Mouse (Mus musculus): ENCODE measurements at regions not wholly inside any gene's neighbourhood (a gene's known extent, or its start where the extent isn't known, plus 50 kb on each side); places are given as distances from the start of the nearest gene placed in this dataset.
"Not testable (repeated sequence)": the region's sequence is repeated elsewhere in the genome, so short reads cannot be mapped to it uniquely, and the experiment has no call there.

- DNase-seq (ENCODE audit: low read depth, low spot score), result no peak
These were observed 342.4 kb upstream of the Cdh4 start for GRCm38 (mm10) chr2:179099783-179100182.

GRCm38 (mm10) chr2:179103114-179103513, 339.1 kb upstream of the Cdh4 start:
- no peak for DNase-seq (ENCODE audit: low read depth, low spot score)

- DNase-seq (ENCODE audit: low read depth, low spot score), result no peak
These were observed 329.3 kb upstream of the Cdh4 start for GRCm38 (mm10) chr2:179112951-179113350.

DNA sequence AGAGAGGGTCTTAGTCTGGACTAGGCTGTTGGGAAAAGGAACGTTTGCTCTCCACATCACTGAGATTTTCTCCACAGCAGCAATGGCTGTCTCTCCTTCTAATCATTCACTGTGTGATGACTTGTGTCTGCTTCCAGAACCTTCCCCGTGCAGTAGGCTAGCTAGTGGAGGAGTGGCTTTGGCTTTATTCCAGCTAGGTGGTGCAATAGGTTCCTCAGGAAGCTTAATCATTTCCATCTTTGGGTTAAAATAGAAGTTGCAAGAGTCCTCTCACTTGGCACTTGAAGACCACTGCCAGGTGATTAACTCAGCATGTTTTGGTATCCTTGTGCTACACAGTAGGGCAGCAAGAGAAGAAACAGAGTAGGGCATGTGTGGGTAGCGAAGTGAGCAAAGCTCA, 314.2 kb upstream of the Cdh4 start:
- DNase-seq (ENCODE audit: low read depth, low spot score), result no peak

- DNase-seq (ENCODE audit: low read depth, low spot score), result no peak
These were observed 313.8 kb upstream of the Cdh4 start for GRCm38 (mm10) chr2:179128432-179128831.

DNA sequence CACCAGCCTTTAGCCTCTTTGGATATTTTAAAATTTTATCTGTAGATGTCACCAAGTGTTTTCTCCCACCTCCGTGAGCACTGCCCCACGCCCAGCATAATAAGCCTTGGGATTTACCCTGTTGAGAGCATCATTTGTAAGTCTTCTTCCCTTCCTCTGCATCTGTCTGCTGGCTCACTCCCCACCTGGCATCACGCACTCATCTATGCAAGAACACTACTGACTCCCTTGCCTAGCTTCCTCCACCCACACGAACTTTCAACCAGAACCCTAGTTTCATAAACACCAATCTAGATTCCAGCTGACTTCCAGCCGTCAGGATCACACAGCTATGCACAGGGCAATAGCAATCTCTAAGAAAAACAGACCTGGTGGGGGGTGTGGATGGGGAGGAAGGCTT, 311.2 kb upstream of the Cdh4 start:
- DNase-seq (ENCODE audit: low read depth, low spot score), result no peak

DNA sequence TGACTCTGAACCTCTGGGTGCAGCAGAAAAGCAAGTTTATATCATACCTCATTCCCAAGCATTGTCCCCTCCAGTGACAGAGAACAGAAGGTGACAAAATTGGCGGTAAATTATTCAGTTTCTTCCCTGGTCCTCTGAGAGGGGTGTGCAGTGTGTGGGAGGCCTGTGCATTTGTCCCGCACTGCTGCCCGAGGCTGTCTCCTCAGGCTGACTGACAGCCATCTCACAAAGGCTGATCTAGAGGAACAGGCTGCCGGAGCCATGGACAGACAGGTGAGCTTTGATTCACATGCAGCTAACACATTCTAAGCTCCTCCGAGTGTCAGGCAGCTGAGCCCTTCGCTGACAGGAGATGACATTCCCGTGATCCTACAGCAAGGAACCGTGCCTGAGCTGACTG, 299.9 kb upstream of the Cdh4 start:
- DNase-seq (ENCODE audit: low read depth, low spot score), result no peak

- no peak for DNase-seq (ENCODE audit: low read depth, low spot score)
These were observed 296.5 kb upstream of the Cdh4 start for GRCm38 (mm10) chr2:179145726-179146125.

DNA sequence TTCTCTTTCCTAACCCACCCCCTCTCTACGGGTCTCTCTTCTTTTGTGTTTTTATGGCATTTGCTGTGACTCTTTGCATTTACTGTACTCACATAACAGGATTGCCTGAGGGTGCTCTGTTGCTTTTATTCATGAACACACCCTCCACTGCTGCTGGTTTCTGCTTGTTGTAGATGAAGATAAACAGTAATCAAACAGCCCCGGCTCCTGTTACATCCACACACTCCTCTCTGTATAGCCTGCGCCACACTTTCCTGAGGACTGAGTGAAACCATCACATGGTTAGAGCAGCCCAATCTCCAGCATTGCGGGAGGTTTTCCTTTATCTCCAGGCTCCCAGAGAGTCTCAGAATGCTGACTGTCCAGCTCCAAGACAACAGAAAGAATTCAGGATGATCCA, 296.0 kb upstream of the Cdh4 start:
- no peak for DNase-seq (ENCODE audit: low read depth, low spot score)

- DNase-seq (ENCODE audit: low read depth, low spot score), result no peak
These were observed 294.0 kb upstream of the Cdh4 start for GRCm38 (mm10) chr2:179148194-179148593.

DNA sequence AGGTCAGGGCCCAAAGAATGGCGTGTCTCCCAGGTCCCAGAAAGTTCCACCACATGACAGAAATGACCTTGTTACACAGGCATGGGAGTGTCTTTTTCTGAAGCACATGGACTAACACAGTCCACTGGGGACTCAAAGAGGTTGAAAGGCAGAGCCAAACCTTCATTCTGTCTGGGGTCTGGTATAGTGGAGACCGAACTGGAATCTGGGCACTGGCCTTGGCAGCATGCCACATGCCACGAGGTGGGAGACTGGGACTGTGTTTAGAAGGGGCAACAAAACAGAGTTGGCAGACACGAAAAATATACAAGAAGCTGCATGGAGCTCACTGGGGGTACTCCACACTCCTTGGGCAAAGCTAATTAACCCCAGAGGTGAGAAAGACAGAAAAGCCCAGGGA, 293.6 kb upstream of the Cdh4 start:
- DNase-seq (ENCODE audit: low read depth, low spot score), result no peak

DNA sequence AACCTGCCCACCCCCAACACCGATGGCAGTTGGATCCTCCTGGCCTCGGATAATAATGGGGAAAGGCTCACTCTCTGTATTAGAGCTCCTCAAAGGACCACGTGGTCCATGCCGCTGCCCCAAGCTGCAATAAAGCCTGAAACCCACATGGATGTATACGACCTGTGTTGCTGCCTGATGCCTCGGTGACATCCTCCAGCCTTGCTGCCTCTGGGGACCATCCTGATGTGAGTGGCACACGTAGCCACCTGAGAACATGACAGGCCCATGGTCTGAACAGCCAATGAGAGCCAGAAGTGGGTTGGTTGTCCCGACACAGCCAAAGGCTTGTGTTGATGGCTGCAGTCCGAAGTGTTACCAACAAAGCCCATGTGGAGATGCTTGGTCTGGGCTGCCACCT, 283.4 kb upstream of the Cdh4 start:
- DNase-seq (ENCODE audit: low read depth, low spot score), result no peak

- DNase-seq (ENCODE audit: low read depth, low spot score), result no peak
These were observed 279.1 kb upstream of the Cdh4 start for GRCm38 (mm10) chr2:179163116-179163515.

DNA sequence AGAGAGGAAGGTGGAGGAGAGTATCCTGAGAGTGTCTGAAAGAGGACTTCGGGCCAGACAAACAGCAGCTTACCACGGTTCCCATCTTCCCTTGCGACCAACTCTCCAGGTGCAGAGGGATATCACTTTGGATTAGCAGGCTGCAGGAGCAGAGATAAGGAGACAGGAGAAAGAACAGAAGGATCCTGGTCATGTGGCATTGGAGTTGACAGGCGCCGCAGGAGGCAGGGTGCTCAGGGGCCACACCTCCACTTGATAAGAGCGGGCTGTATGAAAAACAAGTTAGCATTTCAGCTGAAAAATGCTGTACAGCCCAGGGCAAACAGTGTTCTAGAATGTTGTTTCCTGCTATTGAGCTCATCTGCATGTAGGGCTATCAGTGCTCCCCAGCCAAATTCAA, 272.1 kb upstream of the Cdh4 start:
- DNase-seq (ENCODE audit: low read depth, low spot score), result no peak

GRCm38 (mm10) chr2:179170608-179171007, 271.6 kb upstream of the Cdh4 start:
- no peak for DNase-seq (ENCODE audit: low read depth, low spot score)

DNA sequence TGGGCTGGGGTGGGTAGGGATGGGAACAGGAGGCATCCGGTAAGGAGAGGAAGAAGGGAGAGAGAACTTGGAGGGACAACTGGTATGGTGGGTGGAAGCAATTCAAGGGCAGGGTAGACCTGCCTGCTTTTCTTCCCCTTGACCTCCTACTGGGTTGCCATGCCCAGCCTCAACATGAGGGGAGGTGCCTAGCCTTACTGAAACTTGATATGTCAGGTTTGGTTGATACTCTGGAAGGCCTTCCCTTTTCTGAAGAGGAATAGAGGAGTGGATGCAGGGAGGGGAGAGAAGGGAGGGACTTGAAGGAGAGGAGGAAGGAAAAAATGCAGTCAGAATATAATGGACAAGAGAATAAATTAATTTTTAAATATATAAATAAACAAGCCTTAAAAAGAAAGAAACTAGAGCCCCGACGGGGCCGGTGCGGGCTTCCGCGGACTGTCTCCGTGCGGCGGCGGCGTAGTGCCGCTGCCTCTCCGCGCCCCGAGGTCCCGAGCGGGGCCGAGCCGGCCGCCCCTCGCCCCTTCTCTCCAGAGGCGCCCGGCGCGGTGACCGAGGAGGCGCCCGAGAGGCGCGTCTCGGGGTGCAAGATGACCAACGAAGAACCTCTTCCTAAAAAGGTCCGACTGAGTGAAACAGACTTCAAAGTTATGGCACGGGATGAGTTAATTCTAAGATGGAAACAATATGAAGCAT, 265.2 kb upstream of the Cdh4 start:
- DNase-seq (ENCODE audit: low read depth, low spot score), result not testable (repeated sequence)

- DNase-seq (ENCODE audit: low read depth, low spot score), result no peak
These were observed 260.9 kb upstream of the Cdh4 start for GRCm38 (mm10) chr2:179181366-179181765.

DNA sequence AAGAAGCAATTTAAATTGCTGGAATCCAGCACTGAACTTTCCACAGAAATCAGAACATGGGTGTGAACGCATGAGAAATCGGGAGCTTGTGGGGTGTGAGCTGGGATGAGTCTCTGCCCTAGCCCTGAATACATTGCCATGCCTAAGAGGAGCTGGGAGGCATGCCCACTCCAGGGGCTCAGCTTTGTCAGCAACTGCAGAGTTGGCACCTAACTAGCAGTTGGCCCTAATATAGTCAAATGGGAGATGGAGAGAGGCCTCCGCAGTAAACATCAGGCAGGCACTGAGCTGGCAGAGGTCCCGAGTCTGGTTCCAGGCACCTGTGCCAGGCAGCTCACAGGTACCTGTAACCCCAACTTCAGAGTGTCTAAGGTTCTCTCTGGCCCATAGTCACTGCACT, 260.1 kb upstream of the Cdh4 start:
- DNase-seq (ENCODE audit: low read depth, low spot score), result no peak

GRCm38 (mm10) chr2:179192906-179193496, 249.2 kb upstream of the Cdh4 start:
- no peak for DNase-seq (ENCODE audit: low read depth, low spot score)

GRCm38 (mm10) chr2:179193507-179194160, 248.6 kb upstream of the Cdh4 start:
- DNase-seq (ENCODE audit: low read depth, low spot score), result no peak

DNA sequence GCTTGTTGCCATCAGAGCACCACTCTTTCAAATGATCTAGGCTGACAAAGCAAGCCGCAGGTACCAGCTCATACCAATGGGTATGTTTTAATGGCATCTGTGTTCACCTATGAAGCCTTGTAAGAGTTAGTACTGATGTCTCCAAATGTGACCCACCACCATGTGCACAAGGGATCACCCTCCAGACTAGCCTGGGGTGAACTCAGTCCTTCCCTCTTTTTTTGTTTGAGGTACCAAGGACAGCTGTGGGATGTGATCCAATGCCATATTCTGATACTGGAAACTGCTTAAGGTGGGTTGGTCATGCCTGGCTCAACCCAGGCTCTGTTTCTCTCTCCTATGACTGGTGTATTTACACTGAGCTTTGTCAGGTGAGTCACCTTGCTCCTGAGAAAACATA, 244.8 kb upstream of the Cdh4 start:
- DNase-seq (ENCODE audit: low read depth, low spot score), result no peak

DNA sequence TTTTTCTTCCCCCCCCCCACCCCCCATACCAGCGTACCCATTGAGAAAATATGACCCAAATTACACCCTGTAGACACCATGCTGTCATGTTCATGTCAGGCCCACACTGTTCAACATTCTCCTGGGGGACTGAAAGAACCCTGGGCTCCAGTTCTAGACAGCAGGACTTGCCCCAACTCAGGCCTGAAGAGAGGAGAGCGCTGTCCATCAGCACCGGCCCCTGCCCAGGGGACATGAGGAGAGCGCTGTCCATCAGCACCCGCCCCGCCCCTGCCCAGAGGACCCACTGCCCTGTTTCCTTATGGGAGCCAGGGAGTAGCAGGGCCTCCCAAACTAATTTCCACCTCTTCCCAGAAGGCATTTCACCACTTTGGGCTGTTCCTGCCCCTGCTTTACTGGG, 241.7 kb upstream of the Cdh4 start:
- DNase-seq (ENCODE audit: low read depth, low spot score), result no peak

DNA sequence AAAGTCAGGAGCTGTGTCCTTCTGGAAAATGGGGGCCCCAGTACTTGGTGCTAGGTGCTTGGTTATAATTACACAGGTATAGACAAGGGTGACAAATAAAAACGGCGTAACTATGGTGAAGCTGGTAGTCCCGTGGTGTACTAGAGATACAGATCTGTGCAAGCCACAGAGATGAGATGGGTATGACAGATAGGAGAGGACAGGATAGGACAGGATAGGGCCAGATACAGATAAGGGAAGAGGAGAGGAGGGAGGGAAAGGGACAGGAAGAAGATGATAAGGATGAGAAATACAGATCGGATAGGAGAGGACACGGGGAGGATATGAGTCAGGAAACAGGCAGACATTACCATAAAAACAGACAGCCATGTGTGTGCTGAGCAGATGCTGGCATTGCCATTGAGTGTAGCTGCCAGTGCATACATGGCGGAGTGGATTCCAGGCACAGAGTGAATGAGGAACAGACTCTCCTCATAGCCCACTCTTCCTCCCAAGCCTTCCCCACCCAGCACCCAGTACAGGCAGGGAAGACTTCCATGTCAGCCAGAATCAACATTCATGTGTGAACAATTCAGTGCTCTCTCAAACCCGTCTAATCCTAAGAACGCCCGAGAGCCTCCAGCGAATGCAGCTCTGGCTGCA, 231.9 kb upstream of the Cdh4 start:
- DNase-seq (ENCODE audit: low read depth, low spot score), result no peak
